Mouse (Mus musculus) kidney, embryonic 16.5 days (tissue): Measurements from ENCODE around the gene Ccdc54. TPM values are rescaled to one million over a fixed set of nuclear protein-coding genes. Genes with fewer than 3 reads are reported as not detected.
A peak's percentile ranks its signal among the peaks of the same experiment; 100 is the strongest.

Source experiments
- ATAC-seq: fragments of 200-750 bp; cut with Nextera tagmentation; 2 replicates; pipeline ENCODE4 v1.8.0; 2017; ENCODE audit warnings: moderate TSS enrichment; ENCODE audit not compliant: low FRiP score, low TSS enrichment
- H3K27ac ChIP-seq: fragments of 300-500 bp; sonication (generic); 2 replicates; pipeline ENCODE4 v1.5.1; 2014; ENCODE audit warnings: low read length
- H3K27me3 ChIP-seq: fragments of 300-500 bp; sonication (generic); 2 replicates; pipeline ENCODE4 v1.6.1; 2014; ENCODE audit warnings: low read length, control low read depth, mixed read lengths; ENCODE audit not compliant: insufficient read depth
- H3K36me3 ChIP-seq: fragments of 300-500 bp; sonication (generic); 2 replicates; pipeline ENCODE4 v1.6.1; 2014; ENCODE audit warnings: low read length, control low read depth, mixed read lengths; ENCODE audit not compliant: insufficient read depth
- H3K4me1 ChIP-seq: fragments of 300-500 bp; sonication (generic); 2 replicates; pipeline ENCODE4 v1.6.1; 2014; ENCODE audit warnings: low read length, control low read depth, mixed read lengths; ENCODE audit not compliant: insufficient read depth
- H3K4me2 ChIP-seq: fragments of 300-500 bp; sonication (generic); replicated peaks from 2 replicates; pipeline ENCODE4 v1.6.1; 2014; ENCODE audit warnings: low read depth, low read length
- H3K4me3 ChIP-seq: fragments of 300-500 bp; sonication (generic); 2 replicates; pipeline ENCODE4 v1.5.1; 2014; ENCODE audit warnings: mild to moderate bottlenecking, low read length
- H3K9ac ChIP-seq: fragments of 300-500 bp; sonication (generic); replicated peaks from 2 replicates; pipeline ENCODE4 v1.6.1; 2014; ENCODE audit warnings: low read length
- H3K9me3 ChIP-seq: fragments of 300-500 bp; sonication (generic); 2 replicates; pipeline ENCODE4 v1.6.1; 2016; ENCODE audit warnings: low read length, control low read depth
- WGBS: fragments of 180-500 bp; shearing (Covaris S2); extraction: QIAGEN DNeasy Blood & Tissue Kit; methylation state at CpG from one replicate; pipeline ENCODE4 v1.1.7; 2014; 5-methylcytosine and 5-hydroxymethylcytosine counted together
- polyA plus RNA-seq: library from polyadenylated mRNA; unstranded; fragments of >200 nt; fragmentation: Nextera tagmentation; extraction: Ambion mirVana; gene quantifications from 2 replicates; pipeline ENCODE4 v1.2.1, GENCODE M21; 2015

The Ccdc54 gene
- polyA plus RNA-seq: not detected in 2 replicates

GRCm38 (mm10) chr16:50591054-50591453, at the start of gene Ccdc54:
Gene Ccdc54 (minus strand): TSS chr16:50591154.
- H3K4me1 ChIP-seq: no peaks in the 10 kb centered on the region
- no peak within 1 kb of the TSS for H3K9ac ChIP-seq
- ATAC-seq: no peak
- no peak within 1 kb of the TSS for H3K27ac ChIP-seq
- no peaks in the 10 kb centered on the region; the same call in 1 of the 2 replicates for H3K27me3 ChIP-seq
- H3K36me3 ChIP-seq: no peaks in the 10 kb centered on the region
- H3K4me3 ChIP-seq: no peak within 1 kb of the TSS
- H3K9me3 ChIP-seq: no peaks in the 10 kb centered on the region
- H3K4me2 ChIP-seq: no peak within 1 kb of the TSS

- no peaks in the 10 kb centered on the region for H3K36me3 ChIP-seq
- H3K4me1 ChIP-seq: no peaks in the 10 kb centered on the region
- no peak for ATAC-seq
- no peak overlapping the region for H3K4me3 ChIP-seq
- 87% methylated on average over 2 of the region's 2 CpGs for WGBS
- no peaks in the 10 kb centered on the region for H3K9me3 ChIP-seq
- no peak overlapping the region for H3K9ac ChIP-seq
- H3K4me2 ChIP-seq: no peak overlapping the region
- H3K27ac ChIP-seq: no peak overlapping the region
- H3K27me3 ChIP-seq: no peaks in the 10 kb centered on the region
Observed at GRCm38 (mm10) chr16:50632585-50632984, 41.6 kb upstream of the Ccdc54 start.

GRCm38 (mm10) chr16:50615569-50615968, 24.6 kb upstream of the Ccdc54 start:
- Histone ChIP-seq H3K36me3 (no peaks in the 10 kb centered on the region), H3K4me1 (no peaks in the 10 kb centered on the region), H3K9ac (no peak overlapping the region), H3K4me3 (no peak overlapping the region), H3K9me3 (no peaks in the 10 kb centered on the region), H3K4me2 (no peak overlapping the region), H3K27me3 (no peaks in the 10 kb centered on the region), H3K27ac (no peak overlapping the region)
- no peak for ATAC-seq
- WGBS: 48% methylated on average over 7 of the region's 7 CpGs

- H3K4me3 ChIP-seq: no peak overlapping the region
- ATAC-seq: no peak
- WGBS: 61% methylated on average over 4 of the region's 4 CpGs
Observed at GRCm38 (mm10) chr16:50612944-50613343, 22.0 kb upstream of the Ccdc54 start.

GRCm38 (mm10) chr16:50610580-50610979, 19.6 kb upstream of the Ccdc54 start:
- no peak overlapping the region for H3K4me3 ChIP-seq
- H3K27me3 ChIP-seq: no peaks in the 10 kb centered on the region
- H3K9ac ChIP-seq: no peak overlapping the region
- no peaks in the 10 kb centered on the region for H3K36me3 ChIP-seq
- 82% methylated on average over 5 of the region's 5 CpGs for WGBS
- ATAC-seq: no peak
- H3K4me2 ChIP-seq: no peak overlapping the region
- H3K9me3 ChIP-seq: no peaks in the 10 kb centered on the region
- no peak overlapping the region for H3K27ac ChIP-seq
- no peaks in the 10 kb centered on the region for H3K4me1 ChIP-seq

More at GRCm38 (mm10) chr16:50612944-50613343, 22.0 kb upstream of the Ccdc54 start:
- no peaks in the 10 kb centered on the region for H3K9me3 ChIP-seq
- no peak overlapping the region for H3K4me2 ChIP-seq
- H3K27ac ChIP-seq: no peak overlapping the region
- H3K27me3 ChIP-seq: no peaks in the 10 kb centered on the region
- H3K9ac ChIP-seq: no peak overlapping the region
- H3K4me1 ChIP-seq: no peaks in the 10 kb centered on the region
- H3K36me3 ChIP-seq: no peaks in the 10 kb centered on the region

- Histone ChIP-seq H3K9ac (no peak overlapping the region), H3K4me3 (no peak overlapping the region), H3K36me3 (no peaks in the 10 kb centered on the region), H3K4me2 (no peak overlapping the region), H3K9me3 (no peaks in the 10 kb centered on the region), H3K27ac (no peak overlapping the region), H3K27me3 (no peaks in the 10 kb centered on the region), H3K4me1 (no peaks in the 10 kb centered on the region)
- 53% methylated on average over 15 of the region's 15 CpGs for WGBS
- ATAC-seq: no peak
Observed at GRCm38 (mm10) chr16:50607776-50608562, 17.0 kb upstream of the Ccdc54 start.

GRCm38 (mm10) chr16:50604826-50605225, 13.9 kb upstream of the Ccdc54 start:
- Histone ChIP-seq H3K9me3 (no peaks in the 10 kb centered on the region), H3K4me3 (no peak overlapping the region), H3K4me1 (no peaks in the 10 kb centered on the region; the same call in 1 of the 2 replicates), H3K9ac (no peak overlapping the region), H3K36me3 (no peaks in the 10 kb centered on the region), H3K4me2 (no peak overlapping the region), H3K27ac (no peak overlapping the region), H3K27me3 (no peaks in the 10 kb centered on the region)
- ATAC-seq: no peak
- 37% methylated on average over 11 of the region's 11 CpGs for WGBS

- H3K4me2 ChIP-seq: no peak overlapping the region
- H3K27ac ChIP-seq: no peak overlapping the region
- no peak overlapping the region for H3K4me3 ChIP-seq
- peaks cover 3% of the 10 kb centered on the region; the same call in 1 of the 2 replicates for H3K27me3 ChIP-seq
- no peaks in the 10 kb centered on the region; the same call in 1 of the 2 replicates for H3K4me1 ChIP-seq
- H3K9ac ChIP-seq: no peak overlapping the region
- H3K9me3 ChIP-seq: no peaks in the 10 kb centered on the region
- H3K36me3 ChIP-seq: no peaks in the 10 kb centered on the region
- 31% methylated on average over 3 of the region's 3 CpGs for WGBS
- ATAC-seq: peak; percentile 54; the same call in 1 of the 2 replicates
Observed at GRCm38 (mm10) chr16:50601947-50602346, 11.0 kb upstream of the Ccdc54 start.

- Histone ChIP-seq H3K9me3 (no peaks in the 10 kb centered on the region), H3K4me1 (no peaks in the 10 kb centered on the region; the same call in 1 of the 2 replicates), H3K27ac (no peak overlapping the region), H3K36me3 (no peaks in the 10 kb centered on the region), H3K4me3 (no peak overlapping the region), H3K9ac (no peak overlapping the region), H3K4me2 (no peak overlapping the region), H3K27me3 (peaks cover 3% of the 10 kb centered on the region; the same call in 1 of the 2 replicates)
- 80% methylated on average over 3 of the region's 3 CpGs for whole genome bisulfite sequencing
- no peak for ATAC-seq
Observed at GRCm38 (mm10) chr16:50600665-50601064, 9.7 kb upstream of the Ccdc54 start.

- no peak overlapping the region for H3K27ac ChIP-seq
- WGBS: 20% methylated on average over 6 of the region's 6 CpGs
Observed at GRCm38 (mm10) chr16:50596679-50597078, 5.7 kb upstream of the Ccdc54 start.

More at GRCm38 (mm10) chr16:50596679-50597078, 5.7 kb upstream of the Ccdc54 start:
- Histone ChIP-seq H3K36me3 (no peaks in the 10 kb centered on the region), H3K27me3 (peaks cover 3% of the 10 kb centered on the region), H3K9ac (no peak overlapping the region), H3K9me3 (no peaks in the 10 kb centered on the region), H3K4me2 (peak overlapping the region; percentile 18; the same call in 1 of the 2 replicates), H3K4me1 (no peaks in the 10 kb centered on the region; the same call in 1 of the 2 replicates), H3K4me3 (no peak overlapping the region)
- no peak for ATAC-seq
